Mouse (Mus musculus): ENCODE results near the gene Plaur.

The Plaur gene

GRCm38 (mm10) chr7:24446697-24447340 lies 15.5 kb upstream of the Plaur start:
- DNase-seq: no peak

GRCm38 (mm10) chr7:24448782-24449517 lies 13.3 kb upstream of the Plaur start:
- no peak for DNase-seq

- no peak for DNase-seq
These were observed 11.7 kb upstream of the Plaur start for GRCm38 (mm10) chr7:24450585-24451017.

- no peak for DNase-seq
These were observed 10.4 kb upstream of the Plaur start, which contains the start of gene Irgc1 for GRCm38 (mm10) chr7:24451855-24452311. Irgc1 (minus strand) TSS chr7:24452297.

- no peak for DNase-seq
These were observed 8.1 kb upstream of the Plaur start for GRCm38 (mm10) chr7:24454199-24454598.

GRCm38 (mm10) chr7:24455726-24456125 lies 6.6 kb upstream of the Plaur start:
- DNase-seq: no peak

- no peak for DNase-seq
These were observed 4.4 kb upstream of the Plaur start for GRCm38 (mm10) chr7:24457726-24458370.

- no peak for DNase-seq
These were observed 2.8 kb upstream of the Plaur start for GRCm38 (mm10) chr7:24459440-24459839.

- no peak for DNase-seq
These were observed 2.4 kb upstream of the Plaur start for GRCm38 (mm10) chr7:24459843-24460242.

- DNase-seq: no peak
These were observed 770 bp upstream of the Plaur start for GRCm38 (mm10) chr7:24461376-24462051.

- DNase-seq: no peak
These were observed 4.6 kb downstream of the Plaur start for GRCm38 (mm10) chr7:24466835-24467234.

- DNase-seq: no peak
These were observed 5.6 kb downstream of the Plaur start for GRCm38 (mm10) chr7:24467886-24468285.

- no peak for DNase-seq
These were observed 6.8 kb downstream of the Plaur start for GRCm38 (mm10) chr7:24469126-24469525.

GRCm38 (mm10) chr7:24470356-24470755 lies 8.1 kb downstream of the Plaur start:
- DNase-seq: no peak

GRCm38 (mm10) chr7:24472442-24472841 lies 10.2 kb downstream of the Plaur start:
- DNase-seq: no peak

GRCm38 (mm10) chr7:24472937-24473336 lies 10.7 kb downstream of the Plaur start:
- DNase-seq: no peak

- DNase-seq: peak; percentile 71
These were observed 11.7 kb downstream of the Plaur start for GRCm38 (mm10) chr7:24473913-24474529.

- DNase-seq: no peak
These were observed 12.7 kb downstream of the Plaur start for GRCm38 (mm10) chr7:24474811-24475506.

- no peak for DNase-seq
These were observed 14.1 kb downstream of the Plaur start for GRCm38 (mm10) chr7:24476338-24476737.

- no peak for DNase-seq
These were observed 14.6 kb downstream of the Plaur start for GRCm38 (mm10) chr7:24476856-24477255.

GRCm38 (mm10) chr7:24478911-24479310 lies 16.6 kb downstream of the Plaur start:
- DNase-seq: no peak

GRCm38 (mm10) chr7:24479685-24480084 lies 17.4 kb downstream of the Plaur start:
- DNase-seq: no peak

Data from cerebellum, adult 11 months (tissue).